Mouse (Mus musculus) heart, postnatal 10 days (tissue): ENCODE results near the gene Col10a1. TPM values are rescaled to one million over a fixed set of nuclear protein-coding genes. Genes with fewer than 3 reads are reported as not detected.
"Not testable (repeated sequence)": the region's sequence is repeated elsewhere in the genome, so short reads cannot be mapped to it uniquely, and the experiment has no call there.

ENCODE experiments used
- DNase-seq, 2 experiments: peaks; one replicate each; pipeline ENCODE4 v3.0.0; 2021
- intact Hi-C: fragments of 180-260 bp; cut with DNase I; formaldehyde crosslinking; loops from one replicate; pipeline ENCODE4 v1.15.1; 2025
- total RNA-seq, 2 experiments: library from RNA; stranded (reverse); gene quantifications; 2 replicates each; pipeline ENCODE4 v1.2.3; 2021

Col10a1 gene
- under 1 TPM; 0.20 to 0.24 TPM for total RNA-seq

GRCm38 (mm10) chr10:34389681-34390080, at the start of gene Col10a1:
Gene Col10a1, plus strand, starts transcription at chr10:34389981.
- intact Hi-C loops, result no loop called here
- no peak for DNase-seq

GRCm38 (mm10) chr10:34341014-34341413, 48.8 kb upstream of the Col10a1 start:
- intact Hi-C loops, result no loop called here
- no peak for DNase-seq

GRCm38 (mm10) chr10:34341886-34342285, 47.9 kb upstream of the Col10a1 start:
- DNase-seq, result no peak
- intact Hi-C loops, result no loop called here

- intact Hi-C loops, result no loop called here
- no peak for DNase-seq
These were observed 37.6 kb upstream of the Col10a1 start for GRCm38 (mm10) chr10:34352166-34352565.

- intact Hi-C loops, result no loop called here
- no peak for DNase-seq
These were observed 31.5 kb upstream of the Col10a1 start for GRCm38 (mm10) chr10:34358263-34358662.

- intact Hi-C loops, result no loop called here
- peak; percentile 42 to 45 for DNase-seq
These were observed 26.0 kb upstream of the Col10a1 start for GRCm38 (mm10) chr10:34363756-34364155.

- intact Hi-C loops, result no loop called here
These were observed 21.6 kb upstream of the Col10a1 start for GRCm38 (mm10) chr10:34368138-34368537.

GRCm38 (mm10) chr10:34373332-34373731, 16.4 kb upstream of the Col10a1 start:
- DNase-seq, result no peak
- intact Hi-C loops, result no loop called here

More at GRCm38 (mm10) chr10:34368138-34368537, 21.6 kb upstream of the Col10a1 start:
- DNase-seq, result peak in 1 of 2 experiments; percentile 7

- no peak for DNase-seq
- intact Hi-C loops, result no loop called here
These were observed 4.1 kb upstream of the Col10a1 start for GRCm38 (mm10) chr10:34385636-34386035.

GRCm38 (mm10) chr10:34396959-34397358, 7.2 kb downstream of the Col10a1 start:
- no peak for DNase-seq
- intact Hi-C loops, result no loop called here

- intact Hi-C loops, result no loop called here
- no peak for DNase-seq
These were observed 9.5 kb downstream of the Col10a1 start for GRCm38 (mm10) chr10:34399267-34399666.

- peak; percentile 96 to 97 for DNase-seq
- intact Hi-C loops, result loop anchor here (10.0 kb wide), 1 partner anchor 403 kb away; the partner anchor contains the start of gene Rwdd1
These were observed 28.5 kb downstream of the Col10a1 start, which contains the start of gene Nt5dc1 for GRCm38 (mm10) chr10:34418204-34418756. Gene Nt5dc1, minus strand, starts transcription at chr10:34418552.

- intact Hi-C loops, result loop anchor here (10.0 kb wide), 1 partner anchor 404 kb away; the partner anchor contains the start of gene Rwdd1
- DNase-seq, result not testable (repeated sequence)
These were observed 29.0 kb downstream of the Col10a1 start for GRCm38 (mm10) chr10:34418794-34419193.

GRCm38 (mm10) chr10:34431783-34432182, 42.0 kb downstream of the Col10a1 start:
- DNase-seq, result peak in 1 of 2 experiments; percentile 14

GRCm38 (mm10) chr10:34434191-34434590, 44.4 kb downstream of the Col10a1 start:
- intact Hi-C loops, DNase-seq: not testable (repeated sequence)

More at GRCm38 (mm10) chr10:34431783-34432182, 42.0 kb downstream of the Col10a1 start:
- intact Hi-C loops, result no loop called here

Other genes starting within 250 kb of the Col10a1 start
- gene Dse, start 182.3 kb upstream of the Col10a1 start, total RNA-seq, result 1 to 10 TPM; 8.6 to 10.0 TPM
- 10 to 100 TPM; 52.3 to 57.4 TPM for gene Tspyl1, start 107.8 kb upstream of the Col10a1 start, total RNA-seq
- 10 to 100 TPM; 12.3 to 13.6 TPM for gene Tspyl4, start 92.5 kb upstream of the Col10a1 start, total RNA-seq
- 10 to 100 TPM; 11.1 to 11.4 TPM for gene Nt5dc1, start 28.6 kb downstream of the Col10a1 start, total RNA-seq
- gene Frk, start 93.4 kb downstream of the Col10a1 start, total RNA-seq, result 1 to 10 TPM; 2.7 to 4.9 TPM